Mouse (Mus musculus) liver, adult 2 months (tissue): Measurements from ENCODE around the gene Apbb2. TPM values are rescaled to one million over a fixed set of nuclear protein-coding genes. Genes with fewer than 3 reads are reported as not detected.

Experiments
- DNase-seq: peaks from one replicate; pipeline ENCODE4 v3.0.0-alpha.2; 2011; ENCODE audit warnings: low read depth, low spot score; ENCODE audit errors: extremely low read depth
- H3K27ac ChIP-seq: fragments of 200-500 bp; replicated peaks from 2 replicates; pipeline ENCODE4 v1.5.1; 2012; ENCODE audit warnings: low read depth, mild to moderate bottlenecking, control low read depth, inconsistent platforms, low read length; ENCODE audit not compliant: insufficient read depth
- H3K27me3 ChIP-seq: fragments of 200-500 bp; 2 replicates; pipeline ENCODE4 v1.6.1; 2012; ENCODE audit warnings: mild to moderate bottlenecking, moderate library complexity, low read length, inconsistent platforms; ENCODE audit not compliant: control insufficient read depth, insufficient read depth
- H3K36me3 ChIP-seq: fragments of 200-500 bp; 2 replicates; pipeline ENCODE4 v1.6.1; 2012; ENCODE audit warnings: low read length, inconsistent platforms; ENCODE audit not compliant: control insufficient read depth, insufficient read depth
- H3K4me1 ChIP-seq: fragments of 200-500 bp; 2 replicates; pipeline ENCODE4 v1.6.1; 2011; ENCODE audit warnings: low read length; ENCODE audit not compliant: control insufficient read depth, insufficient read depth
- H3K4me3 ChIP-seq: fragments of 200-500 bp; 2 replicates; pipeline ENCODE4 v1.5.1; 2011; ENCODE audit warnings: low read depth, mild to moderate bottlenecking, control low read depth, low read length, moderate library complexity; ENCODE audit not compliant: insufficient read depth
- H3K79me2 ChIP-seq: fragments of 200-500 bp; 2 replicates; pipeline ENCODE4 v1.6.1; 2012; ENCODE audit warnings: inconsistent platforms, mild to moderate bottlenecking, low read length, moderate library complexity; ENCODE audit not compliant: control insufficient read depth, insufficient read depth
- H3K9ac ChIP-seq: fragments of 200-500 bp; 2 replicates; pipeline ENCODE4 v1.6.1; 2012; ENCODE audit warnings: low read depth, mild to moderate bottlenecking, control low read depth, inconsistent platforms, low read length
- CTCF ChIP-seq: fragments of 200-500 bp; IDR thresholded peaks from 2 replicates; pipeline ENCODE4 v1.5.1; 2011; ENCODE audit warnings: low read depth, low read length, control low read depth
- POLR2A ChIP-seq: fragments of 200-500 bp; IDR thresholded peaks from 2 replicates; pipeline ENCODE4 v1.6.1; 2011; ENCODE audit warnings: low read length, control low read depth; ENCODE audit not compliant: insufficient read depth; ENCODE audit errors: extremely low read depth
- WGBS: fragments of 180-500 bp; shearing (Covaris S2); methylation state at CpG from one replicate; pipeline ENCODE4 v1.1.7; 2018; 5-methylcytosine and 5-hydroxymethylcytosine counted together
- polyA plus RNA-seq: library from polyadenylated mRNA; depleted of rRNA; stranded (reverse); fragments of >200 nt; gene quantifications from 2 replicates; pipeline ENCODE4 v1.2.3, GENCODE M21; 2012
- total RNA-seq: library from RNA; depleted of rRNA; stranded (reverse); fragments of >200 nt; gene quantifications from 2 replicates; pipeline ENCODE4 v1.2.3, GENCODE M21; 2014

Gene Apbb2
- total and polyA plus RNA-seq, 2 experiments, result 1.4 to 5.3 TPM

DNA sequence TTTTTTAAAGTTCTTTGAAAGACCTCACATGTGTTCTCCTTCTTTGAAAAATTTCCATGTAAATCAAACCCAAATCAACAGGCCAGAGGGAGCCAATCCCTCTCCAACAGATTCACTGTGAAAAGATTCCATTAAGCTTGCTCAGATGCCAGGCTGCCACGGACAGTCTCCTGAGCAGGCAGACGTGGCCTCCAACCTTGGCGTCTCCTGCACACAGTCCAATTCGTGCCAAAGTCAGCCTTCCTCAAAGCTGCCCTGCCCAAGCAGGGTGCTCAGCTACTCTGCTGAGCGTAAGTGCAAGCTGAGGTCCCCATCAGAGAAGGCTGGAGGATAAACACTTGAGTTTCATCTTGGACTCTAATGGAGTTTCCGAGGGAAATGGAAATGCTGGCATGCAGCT, 85.8 kb downstream of the Apbb2 start:
- no peak for TF ChIP-seq POLR2A
- no peak for TF ChIP-seq CTCF
- H3K4me3 ChIP-seq, result no peak overlapping the region
- H3K36me3 ChIP-seq, result no peaks in the 10 kb centered on the region
- WGBS, result 84% methylated on average over 6 of the region's 6 CpGs
- no peak for DNase-seq
- H3K79me2 ChIP-seq, result peaks cover 11% of the 10 kb centered on the region; the same call in 1 of the 2 replicates
- no peaks in the 10 kb centered on the region for H3K27me3 ChIP-seq
- no peaks in the 10 kb centered on the region; the same call in none of the 2 replicates for H3K4me1 ChIP-seq
- H3K27ac ChIP-seq, result no peak overlapping the region
- H3K9ac ChIP-seq, result no peak overlapping the region

DNA sequence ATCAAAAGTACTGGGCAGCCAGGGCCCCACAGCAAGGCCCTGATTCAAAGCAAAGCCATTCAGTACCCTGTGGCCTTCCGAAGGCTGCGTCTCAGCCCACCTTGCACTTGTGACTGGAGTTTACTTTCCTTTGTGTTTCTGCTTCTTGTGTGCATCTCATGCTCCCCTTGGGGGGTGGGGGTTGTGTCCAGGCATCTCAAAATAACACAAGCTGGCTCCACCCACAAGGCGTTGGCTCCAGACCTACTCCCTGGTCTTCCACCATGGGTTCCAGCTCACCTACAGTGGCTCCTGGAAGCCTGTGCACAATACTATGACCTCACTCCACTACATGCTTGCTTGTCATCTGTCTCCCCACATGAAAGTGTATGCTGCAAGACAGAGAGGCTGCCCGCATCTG, 88.2 kb downstream of the Apbb2 start:
- H3K4me1 ChIP-seq, result no peaks in the 10 kb centered on the region; the same call in none of the 2 replicates
- no peak overlapping the region for H3K4me3 ChIP-seq
- TF ChIP-seq POLR2A (no peak), CTCF (no peak)
- no peaks in the 10 kb centered on the region for H3K36me3 ChIP-seq
- DNase-seq, result no peak
- H3K79me2 ChIP-seq, result peaks cover 8% of the 10 kb centered on the region; the same call in 1 of the 2 replicates
- H3K27me3 ChIP-seq, result no peaks in the 10 kb centered on the region
- H3K9ac ChIP-seq, result no peak overlapping the region
- 92% methylated on average over 4 of the region's 4 CpGs for WGBS
- H3K27ac ChIP-seq, result no peak overlapping the region

DNA sequence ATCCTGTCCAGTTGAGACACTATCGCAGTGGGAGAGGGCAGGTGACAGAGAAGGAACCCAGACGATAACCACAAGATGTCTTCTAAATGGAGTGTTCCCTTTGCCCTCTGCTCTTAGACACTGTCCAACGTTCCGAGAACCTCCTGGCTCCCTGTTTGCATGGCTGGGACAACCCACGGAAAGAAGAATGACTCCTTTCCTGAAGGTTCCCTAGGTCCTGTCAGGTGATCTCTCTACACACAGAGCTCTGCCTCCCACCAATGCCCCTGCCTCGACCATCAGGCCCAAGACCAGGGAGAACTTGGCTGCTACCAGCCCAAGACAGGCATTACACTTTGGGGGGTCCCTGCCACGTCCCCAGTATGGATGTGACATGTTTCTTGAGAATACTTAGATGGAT, 89.0 kb downstream of the Apbb2 start:
- Histone ChIP-seq H3K27me3 (no peaks in the 10 kb centered on the region), H3K79me2 (peaks cover 8% of the 10 kb centered on the region; the same call in 1 of the 2 replicates), H3K27ac (no peak overlapping the region), H3K36me3 (no peaks in the 10 kb centered on the region), H3K4me1 (no peaks in the 10 kb centered on the region; the same call in 1 of the 2 replicates), H3K9ac (no peak overlapping the region), H3K4me3 (no peak overlapping the region)
- 91% methylated on average over 7 of the region's 7 CpGs for WGBS
- DNase-seq, result no peak
- no peak for TF ChIP-seq POLR2A
- TF ChIP-seq CTCF, result no peak

DNA sequence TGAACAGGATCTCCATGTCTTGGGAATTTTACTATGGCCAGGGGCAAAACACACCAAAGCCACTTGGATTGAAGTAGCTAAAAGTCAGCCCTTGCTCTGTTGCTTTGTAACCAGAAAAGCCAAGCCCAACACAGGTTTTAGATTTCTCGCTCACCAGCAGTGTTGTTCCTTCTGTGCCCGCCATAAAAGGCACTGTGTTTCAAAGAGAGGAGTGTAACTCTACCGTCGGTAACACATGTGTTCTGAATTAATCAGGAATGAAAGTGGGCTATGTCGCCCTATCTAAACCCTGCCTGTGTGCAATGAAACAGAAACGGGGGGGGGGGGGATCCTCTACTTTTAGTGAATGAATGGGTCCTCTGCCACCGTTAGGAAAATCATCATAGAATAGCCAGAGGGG, 90.0 kb downstream of the Apbb2 start:
- no peak overlapping the region for H3K9ac ChIP-seq
- DNase-seq, result no peak
- TF ChIP-seq POLR2A (no peak), CTCF (no peak)
- peaks cover 8% of the 10 kb centered on the region; the same call in 1 of the 2 replicates for H3K79me2 ChIP-seq
- no peaks in the 10 kb centered on the region for H3K36me3 ChIP-seq
- WGBS, result 93% methylated on average over 7 of the region's 7 CpGs
- H3K4me3 ChIP-seq, result no peak overlapping the region
- no peak overlapping the region for H3K27ac ChIP-seq
- H3K4me1 ChIP-seq, result no peaks in the 10 kb centered on the region; the same call in 1 of the 2 replicates
- no peaks in the 10 kb centered on the region for H3K27me3 ChIP-seq

DNA sequence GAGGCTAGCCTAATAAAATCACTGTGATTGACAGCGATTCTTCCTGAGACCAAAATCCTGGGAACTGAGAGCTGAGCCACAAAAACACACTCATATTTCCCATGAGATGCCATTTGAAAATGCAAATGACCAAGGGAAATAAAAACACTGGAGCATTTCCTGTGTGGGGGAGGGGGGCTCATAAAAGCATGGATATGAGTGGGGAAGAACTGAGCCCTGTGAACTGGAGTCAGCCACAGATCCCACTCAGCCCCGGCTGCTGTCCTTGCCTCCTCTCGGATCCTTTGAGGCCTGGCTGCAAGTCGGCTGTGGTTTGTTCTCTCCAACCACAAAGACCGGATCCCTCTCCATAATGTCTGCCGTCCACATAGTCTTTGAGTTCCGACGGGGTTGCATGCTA, 91.5 kb downstream of the Apbb2 start:
- H3K27me3 ChIP-seq, result no peaks in the 10 kb centered on the region
- no peak overlapping the region for H3K4me3 ChIP-seq
- H3K79me2 ChIP-seq, result no peaks in the 10 kb centered on the region; the same call in 1 of the 2 replicates
- H3K36me3 ChIP-seq, result no peaks in the 10 kb centered on the region
- TF ChIP-seq CTCF, result no peak
- no peak for TF ChIP-seq POLR2A
- DNase-seq, result no peak
- no peaks in the 10 kb centered on the region; the same call in none of the 2 replicates for H3K4me1 ChIP-seq
- no peak overlapping the region for H3K9ac ChIP-seq
- WGBS, result 74% methylated on average over 8 of the region's 8 CpGs
- H3K27ac ChIP-seq, result no peak overlapping the region

DNA sequence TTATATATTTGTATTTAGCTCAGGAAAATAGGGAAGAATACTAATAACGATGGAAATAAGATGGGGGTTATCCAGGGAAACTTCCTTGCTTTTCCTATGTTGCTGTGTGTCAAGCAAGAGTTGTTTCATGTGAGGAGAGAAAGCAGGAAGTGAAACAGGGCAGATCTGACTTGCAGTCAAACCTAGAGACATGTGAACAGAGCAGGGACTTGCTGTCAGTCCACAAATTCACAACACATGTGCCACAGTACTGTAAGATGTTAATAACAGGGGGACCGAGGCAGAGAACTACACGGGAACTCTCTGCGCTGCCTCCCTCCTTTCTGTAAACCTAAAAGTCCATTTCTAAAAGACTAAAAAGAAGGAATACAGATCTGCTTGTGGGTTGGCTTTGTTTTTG, 93.6 kb downstream of the Apbb2 start:
- Histone ChIP-seq H3K4me3 (no peak overlapping the region), H3K36me3 (no peaks in the 10 kb centered on the region), H3K4me1 (no peaks in the 10 kb centered on the region; the same call in none of the 2 replicates), H3K27me3 (no peaks in the 10 kb centered on the region), H3K9ac (no peak overlapping the region), H3K27ac (no peak overlapping the region), H3K79me2 (no peaks in the 10 kb centered on the region; the same call in 1 of the 2 replicates)
- no peak for DNase-seq
- WGBS, result 80% methylated on average over 4 of the region's 4 CpGs
- TF ChIP-seq CTCF, result no peak
- no peak for TF ChIP-seq POLR2A
